Mouse (Mus musculus): ENCODE measurements around the gene Dnase1. TPM values are rescaled to one million over a fixed set of nuclear protein-coding genes. Genes with fewer than 3 reads are reported as not detected.

Dnase1 gene
- polyA plus RNA-seq, 1 experiment from 2014 or later, result 5.7 TPM

GRCm38 (mm10) chr16:4030501-4030900 is 6.2 kb upstream of the Dnase1 start:
- H3K9ac ChIP-seq, result no peak overlapping the region
- no peaks in the 10 kb centered on the region for H3K9me3 ChIP-seq
- no peaks in the 10 kb centered on the region for H3K27me3 ChIP-seq (replicated peaks)
- WGBS, result 96% methylated on average over 10 of the region's 10 CpGs
- H3K4me1 ChIP-seq, result no peaks in the 10 kb centered on the region
- ATAC-seq (ENCODE audit: low FRiP score, low read depth), result no peak
- no peaks in the 10 kb centered on the region for H3K36me3 ChIP-seq
- no peak overlapping the region for H3K4me2 ChIP-seq (replicated peaks)
- H3K4me3 ChIP-seq, result no peak overlapping the region
- H3K27ac ChIP-seq, result no peak overlapping the region

GRCm38 (mm10) chr16:4031441-4032274 is 5.1 kb upstream of the Dnase1 start:
- H3K27me3 ChIP-seq (replicated peaks), result no peaks in the 10 kb centered on the region

GRCm38 (mm10) chr16:4032341-4032748 is 4.4 kb upstream of the Dnase1 start:
- no peaks in the 10 kb centered on the region for H3K4me1 ChIP-seq
- no peak for ATAC-seq (ENCODE audit: low FRiP score, low read depth)
- H3K27ac ChIP-seq, result no peak overlapping the region
- WGBS, result 92% methylated on average over 6 of the region's 6 CpGs
- H3K4me3 ChIP-seq, result no peak overlapping the region
- H3K9ac ChIP-seq, result no peak overlapping the region
- no peaks in the 10 kb centered on the region for H3K27me3 ChIP-seq (replicated peaks)
- H3K9me3 ChIP-seq, result no peaks in the 10 kb centered on the region
- H3K36me3 ChIP-seq, result peaks cover 11% of the 10 kb centered on the region
- no peak overlapping the region for H3K4me2 ChIP-seq (replicated peaks)

More at GRCm38 (mm10) chr16:4031441-4032274, 5.1 kb upstream of the Dnase1 start:
- H3K4me2 ChIP-seq (replicated peaks), result no peak overlapping the region
- H3K27ac ChIP-seq, result no peak overlapping the region
- WGBS, result 70% methylated on average over 4 of the region's 6 CpGs
- no peak overlapping the region for H3K4me3 ChIP-seq
- H3K9ac ChIP-seq, result no peak overlapping the region
- ATAC-seq (ENCODE audit: low FRiP score, low read depth), result no peak
- no peaks in the 10 kb centered on the region for H3K4me1 ChIP-seq
- no peaks in the 10 kb centered on the region for H3K9me3 ChIP-seq
- peaks cover 4% of the 10 kb centered on the region for H3K36me3 ChIP-seq

GRCm38 (mm10) chr16:4033971-4034370 is 2.8 kb upstream of the Dnase1 start:
- Histone ChIP-seq H3K9ac (no peak overlapping the region), H3K4me3 (no peak overlapping the region), H3K36me3 (peaks cover 27% of the 10 kb centered on the region), H3K27ac (no peak overlapping the region), H3K9me3 (no peaks in the 10 kb centered on the region), H3K27me3 (replicated peaks) (no peaks in the 10 kb centered on the region), H3K4me1 (no peaks in the 10 kb centered on the region), H3K4me2 (replicated peaks) (no peak overlapping the region)
- no peak for ATAC-seq (ENCODE audit: low FRiP score, low read depth)
- WGBS, result 82% methylated on average over 5 of the region's 5 CpGs

GRCm38 (mm10) chr16:4034476-4034875 is 2.3 kb upstream of the Dnase1 start:
- H3K4me3 ChIP-seq, result no peak overlapping the region
- H3K9ac ChIP-seq, result no peak overlapping the region
- no peak overlapping the region for H3K27ac ChIP-seq
- 91% methylated on average over 3 of the region's 3 CpGs for WGBS
- no peaks in the 10 kb centered on the region for H3K4me1 ChIP-seq
- no peak for ATAC-seq (ENCODE audit: low FRiP score, low read depth)
- H3K27me3 ChIP-seq (replicated peaks), result no peaks in the 10 kb centered on the region
- no peak overlapping the region for H3K4me2 ChIP-seq (replicated peaks)
- H3K9me3 ChIP-seq, result no peaks in the 10 kb centered on the region
- H3K36me3 ChIP-seq, result peaks cover 32% of the 10 kb centered on the region

- Histone ChIP-seq H3K4me1 (no peaks in the 10 kb centered on the region), H3K27me3 (replicated peaks) (no peaks in the 10 kb centered on the region), H3K4me2 (replicated peaks) (no peak overlapping the region), H3K9ac (no peak overlapping the region), H3K27ac (no peak overlapping the region), H3K9me3 (no peaks in the 10 kb centered on the region), H3K4me3 (no peak overlapping the region), H3K36me3 (peaks cover 43% of the 10 kb centered on the region)
- WGBS, result 87% methylated on average over 2 of the region's 2 CpGs
- no peak for ATAC-seq (ENCODE audit: low FRiP score, low read depth)
Observed at GRCm38 (mm10) chr16:4035575-4035974, 1.2 kb upstream of the Dnase1 start.

- H3K4me1 ChIP-seq, result no peaks in the 10 kb centered on the region
- no peaks in the 10 kb centered on the region for H3K9me3 ChIP-seq
- 97% methylated on average over 7 of the region's 7 CpGs for WGBS
- H3K36me3 ChIP-seq, result peaks cover 58% of the 10 kb centered on the region
- H3K4me2 ChIP-seq (replicated peaks), result no peak overlapping the region
- H3K4me3 ChIP-seq, result no peak overlapping the region
- no peak overlapping the region for H3K27ac ChIP-seq
- ATAC-seq (ENCODE audit: low FRiP score, low read depth), result no peak
- no peak overlapping the region for H3K9ac ChIP-seq
- no peaks in the 10 kb centered on the region for H3K27me3 ChIP-seq (replicated peaks)
Observed at GRCm38 (mm10) chr16:4037690-4038089, 948 bp downstream of the Dnase1 start.

- H3K4me2 ChIP-seq (replicated peaks), result no peak overlapping the region
- H3K9me3 ChIP-seq, result no peaks in the 10 kb centered on the region
- peaks cover 76% of the 10 kb centered on the region for H3K36me3 ChIP-seq
- H3K27me3 ChIP-seq (replicated peaks), result no peaks in the 10 kb centered on the region
- no peak overlapping the region for H3K27ac ChIP-seq
- WGBS, result 92% methylated on average over 5 of the region's 5 CpGs
- H3K4me1 ChIP-seq, result no peaks in the 10 kb centered on the region
- no peak overlapping the region for H3K9ac ChIP-seq
- H3K4me3 ChIP-seq, result no peak overlapping the region
- ATAC-seq (ENCODE audit: low FRiP score, low read depth), result no peak
Observed at GRCm38 (mm10) chr16:4040206-4040605, 3.5 kb downstream of the Dnase1 start.

GRCm38 (mm10) chr16:4041646-4042045 is 4.9 kb downstream of the Dnase1 start:
- WGBS, result 97% methylated on average over 4 of the region's 4 CpGs
- H3K27me3 ChIP-seq (replicated peaks), result no peaks in the 10 kb centered on the region
- no peak overlapping the region for H3K9ac ChIP-seq
- H3K36me3 ChIP-seq, result peaks cover 86% of the 10 kb centered on the region
- no peak overlapping the region for H3K4me2 ChIP-seq (replicated peaks)
- no peak overlapping the region for H3K27ac ChIP-seq
- no peak overlapping the region for H3K4me3 ChIP-seq
- no peaks in the 10 kb centered on the region for H3K9me3 ChIP-seq
- ATAC-seq (ENCODE audit: low FRiP score, low read depth), result no peak
- no peaks in the 10 kb centered on the region for H3K4me1 ChIP-seq

- Histone ChIP-seq H3K4me2 (replicated peaks) (no peak overlapping the region), H3K27me3 (replicated peaks) (no peaks in the 10 kb centered on the region), H3K9ac (no peak overlapping the region), H3K9me3 (no peaks in the 10 kb centered on the region), H3K4me1 (no peaks in the 10 kb centered on the region), H3K36me3 (peaks cover 81% of the 10 kb centered on the region), H3K27ac (no peak overlapping the region), H3K4me3 (no peak overlapping the region)
- no peak for ATAC-seq (ENCODE audit: low FRiP score, low read depth)
- 90% methylated on average over 2 of the region's 2 CpGs for WGBS
Observed at GRCm38 (mm10) chr16:4044093-4044492, 7.4 kb downstream of the Dnase1 start.

- H3K36me3 ChIP-seq, result peaks cover 79% of the 10 kb centered on the region
- 90% methylated on average over 4 of the region's 4 CpGs for WGBS
Observed at GRCm38 (mm10) chr16:4045524-4045923, 8.8 kb downstream of the Dnase1 start.

GRCm38 (mm10) chr16:4052601-4053000 is 15.9 kb downstream of the Dnase1 start:
- ATAC-seq (ENCODE audit: low FRiP score, low read depth), result no peak
- no peak overlapping the region for H3K27ac ChIP-seq
- 93% methylated on average over 4 of the region's 4 CpGs for WGBS
- no peaks in the 10 kb centered on the region for H3K4me1 ChIP-seq
- H3K36me3 ChIP-seq, result peaks cover 85% of the 10 kb centered on the region
- no peaks in the 10 kb centered on the region for H3K9me3 ChIP-seq
- no peak overlapping the region for H3K4me3 ChIP-seq
- no peak overlapping the region for H3K4me2 ChIP-seq (replicated peaks)
- H3K9ac ChIP-seq, result no peak overlapping the region
- no peaks in the 10 kb centered on the region for H3K27me3 ChIP-seq (replicated peaks)

More at GRCm38 (mm10) chr16:4045524-4045923, 8.8 kb downstream of the Dnase1 start:
- H3K27ac ChIP-seq, result no peak overlapping the region
- no peaks in the 10 kb centered on the region for H3K9me3 ChIP-seq
- H3K4me3 ChIP-seq, result no peak overlapping the region
- no peak for ATAC-seq (ENCODE audit: low FRiP score, low read depth)
- no peaks in the 10 kb centered on the region for H3K27me3 ChIP-seq (replicated peaks)
- no peak overlapping the region for H3K9ac ChIP-seq
- no peaks in the 10 kb centered on the region for H3K4me1 ChIP-seq
- H3K4me2 ChIP-seq (replicated peaks), result no peak overlapping the region

- Histone ChIP-seq H3K9me3 (no peaks in the 10 kb centered on the region), H3K4me3 (no peak overlapping the region), H3K4me2 (replicated peaks) (no peak overlapping the region), H3K36me3 (peaks cover 86% of the 10 kb centered on the region), H3K4me1 (no peaks in the 10 kb centered on the region), H3K27ac (no peak overlapping the region), H3K27me3 (replicated peaks) (no peaks in the 10 kb centered on the region), H3K9ac (no peak overlapping the region)
- no peak for ATAC-seq (ENCODE audit: low FRiP score, low read depth)
- WGBS, result 87% methylated on average over 3 of the region's 3 CpGs
Observed at GRCm38 (mm10) chr16:4053811-4054210, 17.1 kb downstream of the Dnase1 start.
